Mouse (Mus musculus) left cerebral cortex, postnatal 4 days (tissue): ENCODE measurements around the gene Ost4. TPM values are rescaled to one million over a fixed set of nuclear protein-coding genes. Genes with fewer than 3 reads are reported as not detected.

ENCODE experiments used
- DNase-seq: peaks from one replicate; pipeline ENCODE4 v3.0.0-alpha.2; 2022
- intact Hi-C: fragments of 180-260 bp; cut with DNase I; formaldehyde crosslinking; loops from one replicate; pipeline ENCODE4 v1.15.1; 2025
- total RNA-seq, 2 experiments: library from RNA; stranded (reverse); gene quantifications; 2 replicates each; pipeline ENCODE4 v1.2.3; 2021

The Ost4 gene
- 100 to 1,000 TPM in 1 of 2 experiments, 10 to 100 TPM in 1; 95.0 to 112 TPM for total RNA-seq

DNA sequence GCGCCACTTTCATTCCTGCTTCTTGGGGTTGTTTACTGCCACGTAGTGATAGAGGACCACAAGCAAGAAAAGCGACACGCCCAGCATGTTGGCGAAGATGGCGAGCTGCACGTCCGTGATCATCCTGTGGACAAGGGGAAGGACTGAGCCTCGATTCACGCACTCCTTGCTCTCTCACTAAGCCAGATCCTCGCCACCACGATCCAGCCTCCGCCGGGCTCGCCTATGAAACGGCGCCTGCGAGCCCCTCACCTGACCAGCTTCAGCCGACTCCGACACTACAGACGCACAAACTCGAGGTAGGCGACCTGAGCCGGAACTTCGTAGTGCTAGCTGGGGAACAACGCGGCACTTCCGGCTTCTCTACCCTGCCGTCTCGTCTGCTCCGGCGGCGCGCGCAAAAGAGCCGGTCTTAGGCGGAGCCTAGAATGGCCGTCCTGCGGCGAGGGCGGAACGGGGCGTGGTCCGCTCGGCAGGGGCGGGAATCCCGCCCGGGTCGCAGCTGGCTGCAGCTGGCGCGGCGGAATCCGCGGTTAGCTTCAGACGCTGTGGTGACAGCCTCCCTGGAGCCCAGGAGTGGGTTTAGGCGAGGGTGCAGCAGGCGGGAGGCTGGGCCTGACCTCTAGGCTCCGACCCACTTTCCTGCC is at the start of gene Ost4:
TSS of gene Ost4 (minus strand) at position 376 of the 647 bp plus-strand sequence.
- intact Hi-C loops, result no loop called here
- DNase-seq, result peak; percentile 93

DNA sequence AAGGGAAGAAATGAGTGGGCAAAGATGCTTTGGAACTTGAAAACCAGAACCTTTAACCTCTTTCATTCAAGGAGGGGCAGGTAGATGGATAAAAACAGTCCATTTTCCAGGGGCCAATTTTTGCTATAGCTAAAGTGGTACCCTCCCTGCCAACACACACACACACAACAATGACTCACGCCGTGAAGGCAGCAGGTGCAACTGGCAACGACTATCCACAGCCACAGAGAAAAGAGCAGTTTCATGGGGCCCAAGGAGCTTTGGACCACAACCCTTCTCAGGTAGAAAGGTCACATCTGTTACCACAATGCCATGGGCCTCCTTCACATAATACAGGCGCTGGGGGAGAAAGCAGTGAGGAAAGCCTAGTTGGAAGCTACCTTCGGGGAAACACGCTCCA is 48.2 kb upstream of the Ost4 start:
- DNase-seq, result no peak
- intact Hi-C loops, result no loop called here

DNA sequence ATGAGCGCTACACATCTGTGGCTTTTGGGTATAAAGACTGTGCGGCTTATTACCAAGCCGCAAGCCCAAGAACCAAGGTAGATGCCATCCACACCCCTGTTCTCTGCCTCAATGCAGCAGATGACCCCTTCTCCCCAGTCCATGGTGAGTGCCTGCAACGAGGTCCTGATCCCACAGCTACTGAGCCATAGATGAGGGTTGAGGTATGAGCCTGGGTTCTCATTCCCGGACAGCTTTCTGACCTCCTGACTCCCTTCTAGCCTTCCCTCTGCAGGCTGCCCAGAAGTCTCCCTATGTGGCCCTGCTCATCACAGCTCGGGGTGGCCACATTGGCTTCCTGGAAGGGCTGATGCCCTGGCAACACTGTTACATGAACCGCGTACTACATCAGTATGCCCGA is 47.0 kb upstream of the Ost4 start:
- intact Hi-C loops, result no loop called here
- no peak for DNase-seq

GRCm38 (mm10) chr5:30954065-30954464 is 46.5 kb upstream of the Ost4 start:
- intact Hi-C loops, result no loop called here
- no peak for DNase-seq

DNA sequence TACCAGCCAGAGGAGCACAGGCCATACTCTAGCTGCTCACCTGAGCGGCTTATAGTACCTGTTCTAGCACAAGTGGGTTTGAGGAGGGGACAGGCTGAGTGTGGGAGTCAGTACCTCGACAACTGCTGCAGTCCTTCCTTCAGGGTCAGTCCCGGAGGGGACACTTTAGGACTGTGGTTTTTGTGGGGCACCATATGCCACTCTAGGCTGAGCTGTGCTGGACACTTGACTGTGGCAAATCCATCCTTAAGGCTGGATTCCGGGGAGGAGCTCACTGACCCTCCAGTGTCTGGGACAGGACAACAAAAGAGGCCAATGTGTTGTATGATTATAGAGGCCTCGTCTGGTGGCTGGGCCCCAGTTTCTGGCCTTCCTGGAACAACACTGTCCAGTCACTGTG is 45.0 kb upstream of the Ost4 start:
- DNase-seq, result no peak
- intact Hi-C loops, result no loop called here

GRCm38 (mm10) chr5:30951706-30952105 is 44.1 kb upstream of the Ost4 start:
- intact Hi-C loops, result no loop called here
- DNase-seq, result no peak

GRCm38 (mm10) chr5:30950922-30951321 is 43.3 kb upstream of the Ost4 start:
- DNase-seq, result no peak
- intact Hi-C loops, result no loop called here

GRCm38 (mm10) chr5:30950451-30950850 is 42.9 kb upstream of the Ost4 start:
- intact Hi-C loops, result no loop called here
- peak; percentile 34 for DNase-seq

GRCm38 (mm10) chr5:30949654-30950326 is 42.2 kb upstream of the Ost4 start:
- peak; percentile 95 for DNase-seq
- intact Hi-C loops, result no loop called here

DNA sequence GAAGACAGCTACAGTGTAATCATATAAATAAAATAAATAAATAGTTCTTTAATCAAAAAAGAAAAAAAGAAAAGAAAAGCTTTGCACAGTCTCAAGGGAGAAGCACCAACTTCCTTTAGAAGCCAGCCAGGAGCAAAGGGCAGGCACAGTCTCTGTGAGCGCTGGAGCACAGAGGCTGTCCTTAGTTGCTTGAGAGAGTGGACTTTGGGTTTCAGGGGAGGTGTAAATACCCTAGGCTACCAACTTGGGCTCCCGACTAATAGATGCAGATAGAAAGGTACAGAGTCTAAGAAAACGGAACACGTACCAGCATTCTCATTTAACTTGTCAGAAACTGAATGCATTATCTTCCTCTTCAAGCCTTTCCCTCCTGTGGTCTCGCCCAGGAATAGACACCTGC is 41.0 kb upstream of the Ost4 start:
- no peak for DNase-seq
- intact Hi-C loops, result no loop called here

GRCm38 (mm10) chr5:30944956-30945781 is 37.6 kb upstream of the Ost4 start, which contains the start of gene Cgref1:
Gene Cgref1 (minus strand): TSS chr5:30945591.
- intact Hi-C loops, result no loop called here
- peak; percentile 72 for DNase-seq

- intact Hi-C loops, result no loop called here
- no peak for DNase-seq
These were observed 36.8 kb upstream of the Ost4 start for GRCm38 (mm10) chr5:30944344-30944743.

DNA sequence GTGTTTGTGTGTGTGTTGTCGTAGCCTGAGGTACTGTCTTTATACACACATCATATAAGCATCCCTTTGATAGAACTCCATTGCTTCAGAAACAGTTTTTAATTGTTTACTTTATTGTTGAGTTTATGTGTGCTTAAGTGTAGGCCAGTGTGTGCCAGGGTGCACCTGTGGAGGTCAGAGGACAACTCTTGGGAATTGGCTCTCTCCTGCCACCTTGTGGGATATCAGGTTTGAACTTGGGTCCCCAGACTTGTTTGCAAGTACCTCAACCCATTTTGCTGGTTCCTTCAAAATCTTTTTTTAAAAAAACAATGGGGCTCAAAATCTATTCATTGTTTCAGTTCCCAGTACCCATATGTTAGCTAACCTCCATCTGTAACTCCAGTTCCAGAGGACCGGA is 35.4 kb upstream of the Ost4 start:
- intact Hi-C loops, result no loop called here
- DNase-seq, result no peak

- DNase-seq, result no peak
These were observed 27.3 kb upstream of the Ost4 start for GRCm38 (mm10) chr5:30934725-30935461.

DNA sequence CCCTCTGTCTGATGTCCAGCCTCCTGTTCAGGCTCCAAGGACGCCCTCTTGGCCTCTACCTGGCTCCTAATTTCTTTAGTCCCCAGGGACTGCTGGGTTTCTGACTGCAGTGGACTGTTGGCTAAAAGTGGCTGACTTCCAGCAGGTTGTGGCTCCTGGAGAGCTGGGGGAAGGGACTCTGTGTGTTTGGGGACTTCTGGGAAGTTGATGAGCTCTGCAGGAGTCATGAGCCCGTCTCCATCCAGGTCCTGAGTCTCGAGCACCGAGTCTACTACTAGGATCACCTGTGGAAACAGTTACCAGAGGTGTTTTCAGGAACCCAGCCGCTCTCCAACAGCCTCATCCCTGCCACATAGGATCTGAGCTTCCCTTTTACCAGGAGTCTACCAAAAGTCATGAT is 26.1 kb upstream of the Ost4 start:
- intact Hi-C loops, result loop anchor here (5.0 kb wide), 1 partner anchor 69 kb away; no protein-coding TSS in a partner anchor
- DNase-seq, result no peak

More at GRCm38 (mm10) chr5:30934725-30935461, 27.3 kb upstream of the Ost4 start:
- intact Hi-C loops, result loop anchor here (5.0 kb wide), 1 partner anchor 67 kb away; no protein-coding TSS in a partner anchor

DNA sequence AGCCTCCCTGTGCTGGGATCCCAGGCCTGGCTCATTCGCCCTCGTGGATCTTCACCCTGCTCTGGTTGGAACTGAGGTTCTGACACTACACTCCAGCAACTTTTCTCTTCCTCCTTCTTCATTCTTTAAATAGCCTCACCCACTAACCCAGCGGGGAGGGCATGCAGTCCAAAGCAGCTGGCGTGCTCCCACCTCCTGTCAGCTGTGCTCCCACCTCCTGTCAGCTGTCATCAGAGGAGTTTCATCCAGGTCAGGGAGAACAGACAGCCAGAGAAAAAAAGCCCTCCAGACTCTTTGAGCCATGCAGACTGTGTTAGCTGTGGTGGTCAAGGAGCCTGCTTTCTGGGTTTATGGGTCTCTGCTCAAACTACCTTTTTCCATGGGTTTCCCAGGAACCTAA is 23.8 kb upstream of the Ost4 start:
- no peak for DNase-seq
- intact Hi-C loops, result loop anchor here (5.0 kb wide), 1 partner anchor 71 kb away; no protein-coding TSS in a partner anchor

- DNase-seq, result no peak
- intact Hi-C loops, result loop anchor here (5.0 kb wide), 1 partner anchor 71 kb away; no protein-coding TSS in a partner anchor
These were observed 23.3 kb upstream of the Ost4 start for GRCm38 (mm10) chr5:30930846-30931245.

DNA sequence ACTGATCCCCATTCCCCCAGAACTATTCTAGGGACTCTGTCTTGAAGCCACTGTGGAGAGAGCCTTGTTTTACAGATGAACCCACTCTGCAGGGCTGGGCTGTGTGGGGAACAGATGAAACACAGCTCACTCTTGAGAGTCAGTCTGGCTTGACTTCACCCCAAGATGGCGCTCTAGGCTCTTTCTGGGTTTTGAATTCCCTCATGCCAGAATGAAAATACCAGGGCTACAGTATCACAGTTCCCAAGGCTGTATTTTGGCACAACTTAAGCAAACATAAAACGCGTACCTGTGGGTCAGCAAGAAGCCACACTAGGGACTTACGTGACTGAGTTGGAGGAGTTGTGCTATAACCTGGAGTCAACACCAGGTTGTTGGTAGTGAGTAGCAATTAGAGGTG is 22.5 kb upstream of the Ost4 start:
- intact Hi-C loops, result loop anchor here (5.0 kb wide), 1 partner anchor 72 kb away; no protein-coding TSS in a partner anchor
- DNase-seq, result peak; percentile 77

DNA sequence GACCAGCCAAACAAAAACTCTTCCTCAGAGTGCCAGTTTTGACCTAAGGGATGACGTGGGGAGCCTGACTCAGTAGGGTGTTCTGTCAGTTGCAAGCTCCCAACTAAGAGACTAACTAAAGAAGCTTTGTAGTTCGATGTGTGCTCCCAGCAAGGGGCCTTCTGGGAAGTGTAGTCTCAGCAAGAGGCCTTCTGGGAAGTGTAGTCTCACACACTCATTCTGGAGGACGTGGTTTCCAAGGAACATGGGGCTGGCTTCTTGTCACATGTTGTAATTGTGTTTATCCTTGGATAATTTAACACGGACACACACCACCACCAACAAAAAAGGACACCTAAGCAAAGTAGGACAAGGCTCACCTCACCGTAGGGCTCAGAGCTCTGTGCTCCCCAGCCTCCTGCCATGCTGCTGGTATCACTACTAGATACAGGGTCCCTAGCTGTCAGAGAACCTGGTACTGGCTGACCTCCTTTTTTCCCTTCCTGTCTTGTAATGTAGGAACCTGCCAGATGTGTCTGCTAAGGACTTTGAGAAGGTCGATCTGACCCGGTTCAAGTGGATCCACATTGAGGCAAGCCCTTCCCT is 20.4 kb upstream of the Ost4 start:
- intact Hi-C loops, result no loop called here
- no peak for DNase-seq

DNA sequence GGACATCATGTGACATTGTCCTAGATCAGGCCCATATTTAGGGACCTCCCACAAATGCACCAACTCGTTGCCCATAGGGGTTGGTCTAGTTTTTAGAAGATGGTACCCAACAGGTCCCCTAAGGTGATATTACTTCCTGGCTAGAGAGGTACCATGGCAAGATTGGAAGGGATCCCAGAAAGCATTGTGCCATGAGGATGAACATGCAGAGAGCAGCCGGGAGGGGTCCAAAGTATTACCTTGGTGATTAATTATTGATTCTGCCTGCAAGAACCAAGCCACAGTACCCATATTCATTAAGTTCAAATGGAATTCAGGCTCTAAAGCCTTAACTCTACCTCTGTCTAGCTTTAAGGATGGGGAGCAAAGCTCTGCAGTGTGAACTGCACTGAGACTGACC is 18.5 kb upstream of the Ost4 start:
- no peak for DNase-seq
- intact Hi-C loops, result no loop called here
